Mouse (Mus musculus) intestine, embryonic 15.5 days (tissue): ENCODE results near the gene Cox20. TPM values are rescaled to one million over a fixed set of nuclear protein-coding genes. Genes with fewer than 3 reads are reported as not detected.
A peak's percentile ranks its signal among the peaks of the same experiment; 100 is the strongest.
"Not testable (repeated sequence)": the region's sequence is repeated elsewhere in the genome, so short reads cannot be mapped to it uniquely, and the experiment has no call there.

Source experiments
- ATAC-seq: fragments of 200-750 bp; cut with Nextera tagmentation; 2 replicates; pipeline ENCODE4 v1.8.0; 2017; ENCODE audit warnings: moderate TSS enrichment, moderate library complexity
- H3K27ac ChIP-seq: fragments of 300-500 bp; sonication (generic); 2 replicates; pipeline ENCODE4 v1.5.1; 2015; ENCODE audit warnings: mild to moderate bottlenecking, inconsistent platforms
- H3K27me3 ChIP-seq: fragments of 300-500 bp; sonication (generic); replicated peaks from 2 replicates; pipeline ENCODE4 v1.6.1; 2015; ENCODE audit warnings: inconsistent platforms
- H3K36me3 ChIP-seq: fragments of 300-500 bp; sonication (generic); 2 replicates; pipeline ENCODE4 v1.6.1; 2015; ENCODE audit warnings: inconsistent platforms
- H3K4me1 ChIP-seq: fragments of 300-500 bp; sonication (generic); replicated peaks from 2 replicates; pipeline ENCODE4 v1.6.1; 2015; ENCODE audit warnings: inconsistent platforms
- H3K4me2 ChIP-seq: fragments of 300-500 bp; sonication (generic); replicated peaks from 2 replicates; pipeline ENCODE4 v1.6.1; 2015; ENCODE audit warnings: mild to moderate bottlenecking, inconsistent platforms
- H3K4me3 ChIP-seq: fragments of 300-500 bp; sonication (generic); replicated peaks from 2 replicates; pipeline ENCODE4 v1.5.1; 2015; ENCODE audit warnings: inconsistent platforms
- H3K9ac ChIP-seq: fragments of 300-500 bp; sonication (generic); 2 replicates; pipeline ENCODE4 v1.6.1; 2015; ENCODE audit warnings: inconsistent platforms
- H3K9me3 ChIP-seq: fragments of 300-500 bp; sonication (generic); 2 replicates; pipeline ENCODE4 v1.6.1; 2016; ENCODE audit warnings: inconsistent platforms
- WGBS: fragments of 180-500 bp; shearing (Covaris S2); methylation state at CpG from one replicate; pipeline ENCODE4 v1.1.7; 2015; 5-methylcytosine and 5-hydroxymethylcytosine counted together
- polyA plus RNA-seq: library from polyadenylated mRNA; unstranded; fragments of >200 nt; fragmentation: Nextera tagmentation; extraction: Ambion mirVana; gene quantifications from 2 replicates; pipeline ENCODE4 v1.2.1, GENCODE M21; 2015

Gene Cox20
- polyA plus RNA-seq, 1 experiment from 2014 or later: 159 TPM

DNA sequence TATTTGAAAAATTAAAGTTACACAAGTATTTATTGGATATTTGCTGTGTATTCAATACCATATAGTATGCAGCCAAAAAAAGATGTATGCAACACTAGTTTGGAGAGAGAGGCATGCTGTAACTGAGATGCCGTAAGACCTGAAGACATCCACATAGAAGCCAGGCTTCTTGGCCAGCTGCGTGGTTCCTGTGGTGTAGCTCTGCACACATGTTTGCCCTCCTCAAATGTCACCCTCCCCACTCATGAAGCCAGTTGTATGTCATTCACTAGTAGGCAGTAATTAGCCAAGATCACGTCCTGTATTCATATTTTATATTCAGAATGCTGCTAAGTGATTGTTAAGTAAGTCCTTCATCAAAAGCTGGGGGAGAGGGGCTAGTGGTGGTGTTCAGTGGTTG is 22.5 kb downstream of the Cox20 start:
- Histone ChIP-seq H3K27ac (no peak overlapping the region), H3K4me3 (no peak overlapping the region), H3K4me1 (no peaks in the 10 kb centered on the region), H3K36me3 (no peaks in the 10 kb centered on the region), H3K9ac (no peak overlapping the region), H3K9me3 (no peaks in the 10 kb centered on the region), H3K27me3 (no peaks in the 10 kb centered on the region), H3K4me2 (no peak overlapping the region)
- 89% methylated on average over 3 of the region's 3 CpGs for WGBS
- no peak for ATAC-seq

DNA sequence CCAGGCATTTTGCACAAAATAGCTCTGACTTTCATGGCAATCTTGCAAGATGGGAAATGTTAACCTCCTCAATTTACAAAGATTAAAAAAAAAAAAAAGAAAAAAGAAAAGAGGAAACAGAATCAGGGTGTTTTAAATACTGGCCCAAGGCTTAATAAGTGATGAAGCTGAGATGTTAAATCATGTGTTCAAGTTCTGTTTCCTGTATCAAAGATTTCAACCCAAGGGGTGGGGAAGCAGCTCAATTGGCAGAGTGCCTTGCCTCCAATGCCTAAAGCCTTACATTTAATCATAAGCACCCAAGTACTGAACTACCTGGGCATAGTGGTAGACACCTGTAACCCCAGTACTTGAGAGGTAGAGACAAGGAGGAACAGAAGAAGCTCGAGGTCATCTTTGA is 23.1 kb downstream of the Cox20 start:
- Histone ChIP-seq H3K4me3 (no peak overlapping the region), H3K27me3 (no peaks in the 10 kb centered on the region), H3K9me3 (no peaks in the 10 kb centered on the region), H3K27ac (no peak overlapping the region), H3K9ac (no peak overlapping the region), H3K36me3 (no peaks in the 10 kb centered on the region), H3K4me2 (no peak overlapping the region), H3K4me1 (no peaks in the 10 kb centered on the region)
- ATAC-seq: no peak
- 74% methylated on average over 1 of the region's 1 CpGs for WGBS

DNA sequence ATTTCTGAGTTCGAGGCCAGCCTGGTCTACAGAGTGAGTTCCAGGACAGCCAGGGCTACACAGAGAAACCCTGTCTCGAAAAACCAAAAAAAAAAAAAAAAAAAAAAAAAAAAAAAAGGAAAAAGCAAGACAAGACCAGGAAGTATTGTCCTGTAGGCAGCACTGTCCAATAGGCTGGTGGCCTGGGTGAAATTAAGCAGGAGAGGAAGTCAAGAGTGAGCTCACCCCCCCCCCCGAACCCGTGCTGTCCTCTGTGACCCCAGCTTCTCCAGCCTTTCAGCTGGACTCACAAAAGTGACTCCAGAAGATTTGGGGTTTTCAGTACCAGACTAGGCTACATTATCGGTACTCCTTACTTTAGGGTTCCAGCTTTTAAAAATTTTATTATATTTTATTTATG is 23.7 kb downstream of the Cox20 start:
- no peaks in the 10 kb centered on the region for H3K27me3 ChIP-seq
- H3K9ac ChIP-seq: no peak overlapping the region
- H3K9me3 ChIP-seq: no peaks in the 10 kb centered on the region
- ATAC-seq: no peak
- H3K4me3 ChIP-seq: no peak overlapping the region
- H3K4me2 ChIP-seq: no peak overlapping the region
- H3K36me3 ChIP-seq: no peaks in the 10 kb centered on the region
- H3K27ac ChIP-seq: no peak overlapping the region
- 78% methylated on average over 5 of the region's 5 CpGs for WGBS
- H3K4me1 ChIP-seq: no peaks in the 10 kb centered on the region

DNA sequence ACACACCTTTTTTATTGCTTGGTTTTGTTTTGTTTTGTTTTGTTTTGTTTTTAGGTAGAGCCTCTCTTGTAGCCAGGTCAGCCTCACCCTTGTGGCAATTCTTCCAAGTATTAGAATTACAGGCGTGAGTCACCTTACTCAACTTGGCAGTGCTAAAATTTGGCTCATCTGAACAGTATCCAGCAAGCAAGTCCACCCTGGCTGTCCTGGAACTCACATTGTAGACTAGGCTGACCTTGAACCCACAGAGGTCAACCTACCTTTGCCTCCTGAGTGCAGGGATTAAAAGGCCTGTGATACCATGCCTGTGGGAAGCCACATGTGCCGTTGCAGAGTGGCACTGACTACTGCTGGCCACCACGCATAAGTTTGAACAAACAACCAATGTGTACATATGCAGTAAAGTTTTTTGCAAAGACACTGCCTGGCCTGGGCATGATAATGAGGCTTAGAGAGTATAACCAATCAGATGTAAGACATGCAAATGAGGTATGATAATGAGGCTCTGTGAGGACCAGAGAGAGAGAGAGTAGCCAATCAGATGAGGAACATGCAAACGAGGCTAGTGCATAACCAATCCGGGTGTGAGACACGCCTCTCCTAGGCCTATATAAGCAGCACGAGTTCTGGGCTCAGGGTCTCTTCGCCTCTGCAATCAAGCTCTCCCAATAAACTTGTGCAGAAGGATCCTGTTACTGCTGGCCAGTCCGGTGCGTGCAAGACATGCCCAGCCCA is 25.3 kb downstream of the Cox20 start:
- not testable (repeated sequence) for H3K9me3 ChIP-seq, H3K36me3 ChIP-seq, H3K27me3 ChIP-seq, H3K9ac ChIP-seq, ATAC-seq, H3K4me3 ChIP-seq, H3K4me2 ChIP-seq, H3K4me1 ChIP-seq, H3K27ac ChIP-seq
- 91% methylated on average over 10 of the region's 10 CpGs for WGBS

DNA sequence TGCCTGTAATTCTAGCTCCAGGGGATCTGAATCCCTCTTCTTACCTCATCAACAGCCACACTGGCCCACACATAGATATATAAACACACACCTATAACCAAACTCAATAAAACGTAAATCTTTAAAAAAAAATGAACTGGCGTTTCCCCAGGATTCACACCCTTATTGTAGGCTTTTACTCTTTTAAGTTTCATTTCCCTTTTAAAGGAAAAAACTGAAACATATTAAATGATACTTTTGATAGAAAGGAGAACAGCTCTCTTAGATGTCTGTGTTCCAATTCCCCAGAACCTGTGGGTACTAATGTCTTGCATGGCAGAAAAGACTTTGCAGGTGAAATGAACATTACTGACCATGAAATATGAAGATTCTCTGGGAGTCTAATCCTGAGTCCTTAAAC is 31.9 kb downstream of the Cox20 start:
- no peak overlapping the region for H3K27ac ChIP-seq
- H3K4me3 ChIP-seq: no peak overlapping the region
- WGBS: 93% methylated on average over 2 of the region's 2 CpGs
- no peak overlapping the region for H3K4me2 ChIP-seq
- H3K27me3 ChIP-seq: no peaks in the 10 kb centered on the region
- no peak overlapping the region for H3K9ac ChIP-seq
- H3K4me1 ChIP-seq: no peaks in the 10 kb centered on the region
- ATAC-seq: no peak
- H3K36me3 ChIP-seq: no peaks in the 10 kb centered on the region
- H3K9me3 ChIP-seq: no peaks in the 10 kb centered on the region

DNA sequence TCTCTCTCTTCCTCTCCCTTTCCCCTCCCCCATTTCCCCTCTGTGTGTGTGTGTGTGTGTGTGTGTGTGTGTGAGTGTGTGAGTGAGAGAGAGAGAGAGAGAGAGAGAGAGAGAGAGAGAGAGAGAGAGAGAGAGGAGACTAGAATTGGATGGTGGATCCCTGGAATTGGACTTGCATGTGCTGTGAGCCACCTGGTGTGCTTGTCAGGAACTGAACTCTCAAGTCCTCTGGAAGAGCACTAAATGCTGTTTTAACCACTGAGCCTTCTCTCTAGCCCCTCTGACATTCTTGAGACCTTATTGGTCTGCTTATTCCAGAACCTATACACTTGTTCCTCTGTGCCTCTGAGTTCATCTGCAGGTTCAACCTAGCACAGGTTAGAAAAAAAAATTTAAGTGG is 32.7 kb downstream of the Cox20 start:
- H3K36me3 ChIP-seq: no peaks in the 10 kb centered on the region
- no peak overlapping the region for H3K27ac ChIP-seq
- no peak for ATAC-seq
- no peaks in the 10 kb centered on the region for H3K9me3 ChIP-seq
- no peaks in the 10 kb centered on the region for H3K27me3 ChIP-seq
- no peaks in the 10 kb centered on the region for H3K4me1 ChIP-seq
- H3K9ac ChIP-seq: no peak overlapping the region
- no peak overlapping the region for H3K4me2 ChIP-seq
- H3K4me3 ChIP-seq: no peak overlapping the region

DNA sequence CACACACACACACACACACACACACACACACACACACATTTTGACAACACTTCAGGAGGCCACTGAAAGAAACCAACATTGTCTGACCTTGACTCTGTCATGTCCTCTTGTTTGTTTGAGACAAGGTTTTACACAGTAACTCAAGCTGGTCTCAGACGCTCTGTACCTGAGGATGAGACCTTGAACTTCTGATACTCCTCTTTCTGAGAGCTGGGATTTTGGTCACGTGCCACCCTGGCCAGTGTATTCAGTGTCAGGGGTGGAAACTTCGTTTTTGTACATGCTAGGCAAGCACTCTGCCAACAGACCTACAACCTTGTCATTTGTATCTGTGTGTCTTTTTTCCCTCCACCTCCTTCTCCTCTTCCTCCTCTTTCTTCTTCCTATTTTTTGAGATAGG is 35.6 kb downstream of the Cox20 start:
- no peak overlapping the region for H3K27ac ChIP-seq
- no peak for ATAC-seq
- H3K4me3 ChIP-seq: no peak overlapping the region
- H3K9ac ChIP-seq: no peak overlapping the region
- no peaks in the 10 kb centered on the region for H3K4me1 ChIP-seq
- no peaks in the 10 kb centered on the region for H3K27me3 ChIP-seq
- H3K36me3 ChIP-seq: no peaks in the 10 kb centered on the region
- H3K4me2 ChIP-seq: no peak overlapping the region
- WGBS: 47% methylated on average over 3 of the region's 3 CpGs
- no peaks in the 10 kb centered on the region for H3K9me3 ChIP-seq

DNA sequence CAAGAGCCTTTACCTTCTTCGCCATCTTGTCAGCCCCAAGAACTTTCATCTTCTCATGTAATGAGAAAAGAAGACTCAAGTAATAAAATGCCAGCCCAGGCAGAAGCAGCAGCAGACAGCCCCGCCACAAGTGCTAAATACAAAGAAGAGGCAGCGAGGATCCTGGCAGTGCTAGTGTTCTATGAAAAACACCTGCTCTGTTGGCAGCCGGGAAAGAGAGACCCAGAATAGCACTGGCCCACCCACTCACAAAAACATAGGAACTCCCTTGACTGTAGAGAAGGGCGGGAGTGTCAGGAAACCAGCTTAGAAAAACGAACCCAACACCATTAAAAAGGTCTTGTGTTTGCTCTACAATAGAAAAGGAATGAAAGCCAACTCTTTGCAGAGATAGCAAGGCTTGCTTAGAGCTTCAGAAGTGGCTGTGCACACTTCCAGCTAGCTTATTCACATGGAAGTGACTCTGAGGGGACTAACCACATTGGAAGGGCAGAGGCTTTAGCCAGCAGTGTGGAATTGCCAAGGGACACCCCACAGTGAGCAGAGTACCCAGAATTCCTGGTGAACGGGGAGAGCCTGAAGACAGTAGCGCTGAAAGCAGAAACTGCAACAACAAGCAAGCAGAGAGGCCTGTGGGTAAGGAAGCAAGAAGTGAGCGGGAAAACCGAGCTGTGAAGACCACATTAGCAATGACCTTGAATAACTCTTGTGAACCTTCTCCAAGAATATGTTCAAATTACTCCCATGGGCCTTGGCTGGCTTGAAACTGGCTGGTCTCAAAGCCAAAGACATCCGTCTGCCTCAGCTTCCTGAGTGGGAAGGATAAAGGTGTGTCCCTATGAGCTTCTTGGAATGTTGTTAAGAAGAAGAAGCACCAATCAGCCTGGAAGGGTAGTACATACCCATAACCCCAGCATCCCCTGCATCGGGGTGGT is 39.1 kb downstream of the Cox20 start:
- H3K4me2 ChIP-seq: no peak overlapping the region
- WGBS: 68% methylated on average over 12 of the region's 12 CpGs

DNA sequence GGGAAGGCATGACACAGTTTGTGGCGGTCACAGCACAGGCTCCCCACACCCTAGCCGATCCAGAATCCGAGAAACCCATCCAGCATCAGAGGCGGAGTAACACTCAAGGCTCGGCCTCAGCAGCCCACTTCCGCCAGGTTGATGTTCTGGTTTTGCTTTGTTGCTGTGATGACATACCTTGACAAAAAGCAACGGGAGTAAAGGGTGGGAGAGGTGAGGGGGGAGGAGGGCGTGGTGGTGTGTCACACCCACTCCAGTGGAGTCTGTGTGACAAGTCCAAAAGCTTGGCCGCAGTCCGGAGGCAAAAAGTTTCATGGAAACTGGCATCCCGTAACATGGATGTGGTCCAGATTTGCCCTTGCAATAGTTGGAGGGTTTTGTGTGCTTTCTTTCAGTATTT is 41.3 kb downstream of the Cox20 start:
- Histone ChIP-seq H3K27ac (no peak overlapping the region), H3K9ac (no peak overlapping the region), H3K27me3 (no peaks in the 10 kb centered on the region), H3K4me2 (no peak overlapping the region), H3K4me3 (no peak overlapping the region), H3K4me1 (no peaks in the 10 kb centered on the region), H3K36me3 (no peaks in the 10 kb centered on the region), H3K9me3 (no peaks in the 10 kb centered on the region)
- 85% methylated on average over 11 of the region's 11 CpGs for WGBS
- no peak for ATAC-seq

More for the DNA sequence above, 39.1 kb downstream of the Cox20 start:
- Histone ChIP-seq H3K27me3 (no peaks in the 10 kb centered on the region), H3K9me3 (no peaks in the 10 kb centered on the region), H3K36me3 (no peaks in the 10 kb centered on the region), H3K4me1 (no peaks in the 10 kb centered on the region), H3K9ac (no peak overlapping the region), H3K27ac (no peak overlapping the region), H3K4me3 (no peak overlapping the region)
- no peak for ATAC-seq

DNA sequence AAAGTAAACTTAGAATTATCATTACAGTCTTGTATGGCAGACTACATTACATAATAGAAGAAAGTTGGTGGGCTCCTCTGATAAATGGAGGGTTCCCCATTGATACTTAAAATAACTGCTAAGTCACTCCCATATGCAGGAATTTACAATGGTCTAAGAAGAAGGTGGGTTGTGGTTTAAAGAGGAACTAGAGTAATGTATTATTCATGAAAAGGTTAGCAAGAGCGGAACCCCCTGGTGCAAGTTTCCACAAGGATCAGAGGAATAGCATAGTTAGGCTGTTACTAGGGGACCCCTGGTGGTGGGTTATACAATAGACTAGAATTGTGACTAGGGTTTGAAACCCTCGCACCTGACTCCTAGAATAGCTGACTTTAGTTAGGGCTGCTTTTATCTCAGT is 41.8 kb downstream of the Cox20 start:
- H3K9ac ChIP-seq: no peak overlapping the region
- no peaks in the 10 kb centered on the region for H3K9me3 ChIP-seq
- no peak for ATAC-seq
- no peaks in the 10 kb centered on the region for H3K36me3 ChIP-seq
- WGBS: 85% methylated on average over 2 of the region's 2 CpGs
- no peak overlapping the region for H3K4me3 ChIP-seq
- no peak overlapping the region for H3K4me2 ChIP-seq
- no peak overlapping the region for H3K27ac ChIP-seq
- H3K27me3 ChIP-seq: no peaks in the 10 kb centered on the region
- no peaks in the 10 kb centered on the region for H3K4me1 ChIP-seq

DNA sequence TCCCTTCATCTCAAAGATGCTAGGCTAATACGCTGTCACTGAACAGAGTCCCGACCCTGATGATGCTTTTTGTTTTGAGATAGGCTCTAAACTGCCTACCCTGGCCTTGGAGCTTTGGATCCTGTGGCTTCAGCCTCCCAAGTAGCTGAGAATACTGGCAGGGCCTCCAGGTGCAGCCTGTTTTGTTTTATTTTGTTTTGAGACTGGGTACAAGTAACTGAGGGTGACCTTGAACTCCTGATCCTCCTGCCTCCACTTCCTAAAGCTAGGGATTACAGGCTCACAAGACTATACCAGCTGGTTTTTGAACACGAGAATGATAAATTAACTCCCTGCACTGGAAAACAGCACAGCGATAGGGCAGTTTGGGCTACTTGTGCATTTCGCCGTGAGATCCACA is 46.2 kb downstream of the Cox20 start:
- Histone ChIP-seq H3K9ac (no peak overlapping the region), H3K27me3 (no peaks in the 10 kb centered on the region), H3K4me2 (no peak overlapping the region), H3K4me1 (peaks cover 4% of the 10 kb centered on the region; the same call in 1 of the 2 replicates), H3K36me3 (no peaks in the 10 kb centered on the region), H3K4me3 (no peak overlapping the region), H3K9me3 (no peaks in the 10 kb centered on the region), H3K27ac (no peak overlapping the region)
- WGBS: 80% methylated on average over 6 of the region's 6 CpGs
- ATAC-seq: no peak

DNA sequence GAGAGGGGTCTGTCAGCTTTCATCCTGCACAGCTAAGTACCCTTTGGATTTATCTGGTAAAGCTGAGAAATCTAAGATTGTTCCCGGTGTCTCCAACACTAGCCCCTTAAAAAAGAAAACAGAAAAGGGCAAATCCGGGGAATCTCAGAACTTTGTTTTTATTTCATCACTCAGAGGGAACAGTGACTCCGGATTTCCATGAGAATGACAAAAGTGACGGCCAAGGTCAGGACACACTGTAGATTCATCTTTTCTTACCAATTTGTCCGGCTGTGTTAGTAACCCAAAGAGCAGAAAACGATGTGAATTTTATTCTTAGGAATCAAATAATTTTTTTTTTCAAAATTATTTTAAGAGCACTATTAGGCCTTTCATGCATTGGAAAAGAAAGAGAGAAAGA is 49.2 kb downstream of the Cox20 start:
- H3K4me2 ChIP-seq: peak overlapping the region; percentile 82; the same call in 1 of the 2 replicates

More for the DNA sequence above, 49.2 kb downstream of the Cox20 start:
- H3K27me3 ChIP-seq: no peaks in the 10 kb centered on the region
- H3K36me3 ChIP-seq: no peaks in the 10 kb centered on the region
- no peak overlapping the region for H3K4me3 ChIP-seq
- ATAC-seq: no peak
- WGBS: 68% methylated on average over 6 of the region's 6 CpGs
- no peak overlapping the region; the same call in 1 of the 2 replicates for H3K27ac ChIP-seq
- no peak overlapping the region for H3K9ac ChIP-seq
- H3K4me1 ChIP-seq: peaks cover 4% of the 10 kb centered on the region; the same call in 1 of the 2 replicates
- H3K9me3 ChIP-seq: no peaks in the 10 kb centered on the region
